Mouse (Mus musculus) forebrain, embryonic 14.5 days (tissue): ENCODE measurements around the gene Sult1d1. TPM values are rescaled to one million over a fixed set of nuclear protein-coding genes. Genes with fewer than 3 reads are reported as not detected.
"Not testable (repeated sequence)": the region's sequence is repeated elsewhere in the genome, so short reads cannot be mapped to it uniquely, and the experiment has no call there.

Experiments used
- ATAC-seq: fragments of 200-750 bp; cut with Nextera tagmentation; 2 replicates; pipeline ENCODE4 v1.8.0; 2017; ENCODE audit warnings: mild to moderate bottlenecking, moderate library complexity
- DNase-seq: peaks from one replicate; pipeline ENCODE4 v3.0.0-alpha.2; 2015; ENCODE audit warnings: low spot score
- H3K27ac ChIP-seq: fragments of 300-500 bp; sonication (generic); 2 replicates; pipeline ENCODE4 v1.5.1; 2014; ENCODE audit warnings: low read depth, mild to moderate bottlenecking, control low read depth, low read length, moderate library complexity
- H3K27me3 ChIP-seq: fragments of 300-500 bp; sonication (generic); replicated peaks from 2 replicates; pipeline ENCODE4 v1.6.1; 2014; ENCODE audit warnings: low read length, control low read depth, mixed read lengths; ENCODE audit not compliant: control insufficient read depth, insufficient read depth
- H3K36me3 ChIP-seq: fragments of 300-500 bp; sonication (generic); 2 replicates; pipeline ENCODE4 v1.6.1; 2014; ENCODE audit warnings: low read length, control low read depth; ENCODE audit not compliant: control insufficient read depth, insufficient read depth
- H3K4me1 ChIP-seq: fragments of 300-500 bp; sonication (generic); 2 replicates; pipeline ENCODE4 v1.6.1; 2014; ENCODE audit warnings: antibody characterized with exemption, low read length, control low read depth; ENCODE audit not compliant: control insufficient read depth, insufficient read depth
- H3K4me2 ChIP-seq: fragments of 300-500 bp; sonication (generic); 2 replicates; pipeline ENCODE4 v1.6.1; 2014; ENCODE audit warnings: mild to moderate bottlenecking, control low read depth, low read length
- H3K4me3 ChIP-seq: fragments of 300-500 bp; sonication (generic); 2 replicates; pipeline ENCODE4 v1.5.1; 2014; ENCODE audit warnings: low read depth, low read length, control low read depth
- H3K9ac ChIP-seq: fragments of 300-500 bp; sonication (generic); 2 replicates; pipeline ENCODE4 v1.6.1; 2014; ENCODE audit warnings: mild to moderate bottlenecking, low read length, control low read depth, moderate library complexity
- H3K9me3 ChIP-seq: fragments of 300-500 bp; sonication (generic); replicated peaks from 2 replicates; pipeline ENCODE4 v1.6.1; 2016; ENCODE audit warnings: low read length, control low read depth, mixed read lengths; ENCODE audit not compliant: control insufficient read depth
- WGBS: fragments of 180-500 bp; shearing (Covaris S2); extraction: QIAGEN DNeasy Blood & Tissue Kit; methylation state at CpG from one replicate; pipeline ENCODE4 v1.1.7; 2014; 5-methylcytosine and 5-hydroxymethylcytosine counted together
- microRNA-seq: library from miRNA; unstranded; fragments of <30 nt; microRNA quantifications from one replicate; pipeline ENCODE4, GENCODE M21; 2016
- polyA plus RNA-seq: library from polyadenylated mRNA; unstranded; fragments of >200 nt; fragmentation: Nextera tagmentation; extraction: Ambion mirVana; gene quantifications from 2 replicates; pipeline ENCODE4 v1.2.1, GENCODE M21; 2014

Sult1d1 gene
- polyA plus RNA-seq, 1 experiment from 2014 or later: not detected

- H3K9ac ChIP-seq: no peak overlapping the region
- no peaks in the 10 kb centered on the region for H3K9me3 ChIP-seq
- no peak overlapping the region for H3K4me2 ChIP-seq
- H3K4me3 ChIP-seq: no peak overlapping the region
- DNase-seq (no peak), ATAC-seq (no peak)
- WGBS: 74% methylated on average over 2 of the region's 2 CpGs
- H3K4me1 ChIP-seq: no peaks in the 10 kb centered on the region
- H3K36me3 ChIP-seq: no peaks in the 10 kb centered on the region
- H3K27me3 ChIP-seq: no peaks in the 10 kb centered on the region
- H3K27ac ChIP-seq: no peak overlapping the region
These were observed 36.5 kb downstream of the Sult1d1 start for GRCm38 (mm10) chr5:87532288-87532687.

GRCm38 (mm10) chr5:87523561-87523960, 45.3 kb downstream of the Sult1d1 start:
- ATAC-seq, H3K9ac ChIP-seq, DNase-seq, H3K9me3 ChIP-seq, H3K27me3 ChIP-seq, H3K4me3 ChIP-seq, H3K4me2 ChIP-seq, H3K27ac ChIP-seq, H3K4me1 ChIP-seq, H3K36me3 ChIP-seq: not testable (repeated sequence)
- 94% methylated on average over 2 of the region's 2 CpGs for WGBS

GRCm38 (mm10) chr5:87505776-87506458, 62.9 kb downstream of the Sult1d1 start:
- Histone ChIP-seq H3K9ac (no peak overlapping the region), H3K4me3 (no peak overlapping the region), H3K36me3 (no peaks in the 10 kb centered on the region), H3K27ac (no peak overlapping the region), H3K4me2 (no peak overlapping the region), H3K27me3 (no peaks in the 10 kb centered on the region), H3K9me3 (no peaks in the 10 kb centered on the region), H3K4me1 (no peaks in the 10 kb centered on the region)
- ATAC-seq (no peak), DNase-seq (no peak)
- WGBS: 37% methylated on average over 4 of the region's 4 CpGs

Small RNA genes lying within 50 kb of the gene (microRNA-seq; reads per million reads assigned to microRNA genes)
- gene Mir3969: not detected

Other genes starting within 250 kb of the Sult1d1 start
- gene Ugt2a3, start 231.8 kb downstream of the Sult1d1 start, polyA plus RNA-seq: not detected in 2 replicates
- gene Ugt2b38, start 144.8 kb downstream of the Sult1d1 start, polyA plus RNA-seq: not detected in 2 replicates
- not detected in 2 replicates for gene Ugt2a2, start 86.8 kb downstream of the Sult1d1 start, polyA plus RNA-seq
- gene Gm43638, start 82.2 kb downstream of the Sult1d1 start, polyA plus RNA-seq: not detected in 2 replicates
- gene Ugt2a1, start 78.2 kb downstream of the Sult1d1 start, polyA plus RNA-seq: not detected in 2 replicates
- not detected in 2 replicates for gene Sult1b1, start 30.8 kb downstream of the Sult1d1 start, polyA plus RNA-seq
- not detected in 2 replicates for gene Sult1e1, start 22.6 kb upstream of the Sult1d1 start, polyA plus RNA-seq
- gene Csn1s1, start 97.2 kb upstream of the Sult1d1 start, polyA plus RNA-seq: not detected in 2 replicates
- not detected in 2 replicates for gene Csn2, start 130.6 kb upstream of the Sult1d1 start, polyA plus RNA-seq
- not detected in 2 replicates for gene Csn1s2a, start 205.5 kb upstream of the Sult1d1 start, polyA plus RNA-seq
- not detected in 2 replicates for gene Csn1s2b, start 239.1 kb upstream of the Sult1d1 start, polyA plus RNA-seq